Mouse (Mus musculus): ENCODE results near the gene Utp6.

Gene Utp6

DNA sequence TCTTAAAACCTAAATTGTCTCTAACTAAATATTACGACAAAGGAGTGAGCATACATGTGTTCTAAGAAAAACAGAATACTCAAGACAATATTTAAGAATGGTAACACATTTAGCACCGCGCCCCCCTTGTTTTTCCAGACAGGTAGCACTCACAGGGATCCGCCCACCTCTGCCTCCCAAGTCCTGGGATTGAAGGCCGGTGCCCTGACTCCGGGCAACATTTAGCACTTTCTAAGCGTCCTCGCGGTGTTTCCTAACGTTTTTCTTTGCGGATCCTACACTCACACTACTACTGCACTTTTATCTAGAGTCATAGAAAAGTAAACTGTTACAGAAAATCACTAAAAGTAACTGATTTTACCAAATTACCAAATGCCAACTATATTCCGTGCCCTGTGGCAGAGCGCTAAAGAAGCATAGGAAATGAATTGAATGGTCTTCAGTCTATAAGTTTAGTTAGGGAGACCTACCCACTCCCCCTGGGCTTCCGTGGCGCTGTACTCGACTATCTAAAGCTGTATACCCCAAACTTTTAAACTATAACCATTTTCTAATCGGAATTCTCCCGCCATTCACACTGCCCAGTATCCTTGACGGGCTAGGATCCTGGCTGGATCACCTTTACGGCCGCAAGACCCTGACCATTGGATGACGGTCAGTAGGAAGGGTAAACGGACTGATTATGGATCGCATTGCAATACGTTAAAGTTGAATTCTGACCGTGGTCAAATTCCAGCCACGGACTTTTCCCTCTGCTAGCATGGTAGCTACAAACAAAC is 655 bp downstream of the Utp6 start:
- in situ Hi-C loops (cut with MseI, MboI): no loop called here

DNA sequence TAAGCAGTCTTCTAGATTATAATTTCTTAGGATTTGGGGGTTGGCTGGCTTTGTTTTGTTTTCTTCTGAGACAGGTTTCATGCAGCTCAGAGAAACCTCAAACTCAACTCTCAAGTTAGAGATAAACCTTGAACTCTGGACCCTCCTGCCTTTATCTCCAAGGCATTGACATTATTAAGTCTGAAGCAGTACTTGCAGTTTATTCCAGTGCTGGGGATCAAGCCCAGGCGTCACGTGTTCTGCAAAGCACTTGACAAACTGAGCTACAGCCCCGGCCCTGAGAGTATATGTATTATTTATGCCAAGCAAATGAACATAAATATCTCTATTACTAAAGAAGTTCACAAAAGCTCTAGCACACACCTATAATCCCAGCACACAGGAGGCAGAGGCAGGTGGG is 14.9 kb downstream of the Utp6 start:
- in situ Hi-C loops (cut with MseI, MboI): no loop called here

DNA sequence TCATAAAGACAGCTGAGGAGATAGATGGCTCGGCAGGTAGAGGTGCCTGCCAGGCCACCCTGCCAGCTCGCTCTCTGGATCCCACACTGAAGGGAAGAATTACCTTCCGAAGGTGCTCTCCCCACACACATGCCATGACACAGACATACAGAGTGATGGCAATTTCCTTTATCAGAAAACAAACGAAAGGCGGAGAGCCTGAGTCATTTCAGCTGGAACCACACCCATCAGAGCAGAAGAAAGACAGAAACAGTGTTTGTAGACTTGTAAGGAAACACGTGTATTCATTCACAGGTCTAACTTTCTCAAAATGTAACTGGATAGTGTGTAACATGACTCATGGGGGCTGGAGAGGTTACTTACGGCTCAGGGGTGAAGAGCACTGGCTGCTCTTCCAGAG is 18.6 kb downstream of the Utp6 start:
- in situ Hi-C loops (cut with MseI, MboI): no loop called here

DNA sequence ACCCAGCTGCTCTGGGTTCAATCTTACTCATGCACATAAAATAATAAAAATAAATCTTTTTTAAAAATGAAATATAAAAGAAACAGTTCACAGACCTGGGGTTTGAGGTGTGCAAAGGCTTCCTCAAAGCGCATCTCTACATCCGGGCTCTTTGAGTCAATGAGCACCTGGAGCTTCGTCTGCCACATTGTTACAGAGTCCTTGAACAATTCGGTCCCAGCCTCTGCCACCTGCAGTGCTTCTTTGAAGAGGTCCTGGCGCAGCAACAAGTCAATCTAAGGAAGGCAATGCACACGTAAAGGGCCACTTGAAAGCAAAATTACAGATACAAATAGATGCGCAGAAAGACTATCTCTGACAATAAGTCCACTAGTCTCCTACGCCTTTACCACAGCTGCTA is 19.1 kb downstream of the Utp6 start:
- in situ Hi-C loops (cut with MseI, MboI): no loop called here

DNA sequence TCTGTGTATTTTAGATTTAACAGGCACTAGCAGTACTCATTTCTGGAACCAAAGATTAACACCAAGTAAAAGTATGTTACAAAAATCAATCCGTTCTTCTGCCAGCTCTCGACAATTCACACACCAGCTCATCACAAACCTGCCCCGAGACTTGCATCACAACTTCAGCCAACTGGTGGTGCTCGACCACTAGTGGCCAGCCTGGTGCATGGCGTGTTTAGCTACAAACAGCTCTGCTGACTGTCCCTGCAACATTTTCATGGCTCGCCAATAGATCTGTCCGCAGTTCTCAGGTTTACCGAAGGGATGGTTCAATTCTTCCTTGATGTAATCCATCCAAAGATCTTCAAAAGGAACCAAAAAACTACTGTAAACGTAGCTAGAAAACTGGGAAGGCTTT is 26.4 kb downstream of the Utp6 start:
- in situ Hi-C loops (cut with MseI, MboI): no loop called here

DNA sequence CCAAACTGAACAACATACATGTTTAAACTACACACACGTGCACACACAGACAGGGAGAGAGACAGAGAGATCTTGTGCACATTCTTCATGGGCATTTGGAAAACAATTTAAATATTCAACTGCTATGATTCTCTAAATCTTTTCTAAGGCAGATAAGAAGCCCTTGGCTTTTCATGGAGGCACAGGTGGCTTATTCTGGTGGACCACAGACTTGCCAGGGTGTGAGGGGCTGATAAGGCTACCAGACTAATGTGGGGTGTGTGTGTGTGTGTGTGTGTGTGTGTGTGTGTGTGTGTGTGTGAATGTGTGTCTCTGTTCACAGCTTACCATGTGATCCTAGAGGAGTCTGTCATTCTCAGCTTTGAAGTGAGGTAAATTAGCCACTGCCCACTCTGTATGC is 39.4 kb downstream of the Utp6 start:
- in situ Hi-C loops (cut with MseI, MboI): loop anchor here (5.0 kb wide), 3 partner anchors 215 to 295 kb away; no protein-coding TSS in a partner anchor

DNA sequence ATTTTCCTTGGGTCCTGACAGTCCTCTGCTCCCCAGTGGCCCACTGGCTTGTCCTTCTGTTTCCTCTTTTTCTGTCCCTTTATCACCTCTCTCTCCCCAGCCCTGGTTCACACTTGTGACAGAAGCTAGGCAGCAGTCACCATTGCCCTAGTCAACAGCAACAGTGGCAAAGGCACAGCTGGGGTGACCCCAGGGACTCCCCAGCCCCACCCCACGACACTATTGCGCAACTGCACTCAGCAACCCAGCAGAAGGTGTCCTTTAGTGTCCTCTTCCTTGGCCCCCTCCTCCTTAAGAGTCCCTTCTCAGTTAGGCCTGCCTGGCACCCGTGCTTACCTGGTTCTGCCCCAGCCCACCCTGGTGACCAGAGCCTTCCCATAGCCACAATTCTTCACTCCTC is 40.0 kb downstream of the Utp6 start:
- in situ Hi-C loops (cut with MseI, MboI): loop anchor here (5.0 kb wide), 3 partner anchors 215 to 295 kb away; no protein-coding TSS in a partner anchor

DNA sequence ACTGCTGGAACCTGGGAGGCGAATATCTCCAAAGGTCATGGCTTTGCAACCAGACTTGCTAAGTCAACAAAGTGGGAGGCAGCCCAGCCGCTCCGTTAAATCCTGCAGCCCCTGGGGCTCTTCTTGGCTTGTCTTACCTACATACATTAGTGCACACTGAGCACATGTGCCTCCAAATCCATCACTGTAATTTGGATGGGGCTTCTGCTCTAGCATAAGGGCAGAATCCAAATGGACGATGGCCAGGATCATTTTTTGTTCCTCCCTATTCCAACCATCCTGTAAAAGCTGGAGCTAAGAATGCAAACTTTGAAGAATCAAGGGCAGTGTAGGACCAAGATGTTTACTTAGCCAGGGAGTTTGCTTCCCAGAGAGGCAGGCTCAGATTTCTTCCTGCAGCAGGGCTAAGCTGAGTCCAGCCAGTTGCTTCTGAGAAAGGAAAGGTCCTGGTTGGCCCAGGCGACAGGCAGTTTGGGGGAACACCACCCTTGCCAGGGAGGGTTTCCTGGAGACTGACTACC is 41.6 kb downstream of the Utp6 start:
- in situ Hi-C loops (cut with MseI, MboI): loop anchor here (5.0 kb wide), 3 partner anchors 213 to 293 kb away; no protein-coding TSS in a partner anchor

DNA sequence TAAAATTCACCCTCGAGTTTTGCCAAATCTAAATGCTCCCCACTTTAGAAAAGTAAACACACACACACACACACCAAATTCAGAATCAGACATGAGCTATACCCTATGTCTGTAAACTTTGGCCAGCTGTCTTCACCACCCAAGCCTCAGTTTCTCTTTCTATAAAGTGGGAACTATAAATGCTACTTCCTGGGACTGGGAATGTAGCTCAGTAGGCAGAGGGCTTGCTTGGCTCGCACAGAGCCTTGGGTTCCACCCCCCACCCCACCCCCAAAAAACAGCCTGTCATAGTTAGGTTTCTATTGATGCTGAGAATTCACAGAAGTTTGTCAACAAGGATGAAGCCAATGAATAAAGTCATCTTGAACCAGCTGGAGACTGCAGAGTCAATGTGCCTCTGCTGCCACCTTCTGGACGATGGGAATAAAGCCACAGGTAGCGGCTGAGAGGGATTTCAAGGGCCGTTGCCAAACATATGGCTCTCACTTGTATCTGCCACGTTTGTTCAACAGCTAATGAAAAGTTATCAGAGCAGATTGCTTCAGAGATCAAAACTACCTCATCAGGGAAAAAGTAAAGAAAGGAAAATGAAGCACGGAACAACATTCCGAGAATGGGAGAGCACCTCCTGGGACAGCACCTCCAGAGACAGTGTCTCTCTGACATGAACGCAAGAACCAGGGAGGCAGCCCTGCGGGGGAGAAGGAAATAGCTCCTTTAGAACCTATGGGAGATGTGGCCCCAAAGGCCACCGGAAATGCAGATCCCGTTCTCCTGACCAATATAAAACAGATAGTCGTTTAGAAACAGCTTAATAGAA is 42.3 kb downstream of the Utp6 start:
- in situ Hi-C loops (cut with MseI, MboI): loop anchor here (5.0 kb wide), 3 partner anchors 213 to 293 kb away; no protein-coding TSS in a partner anchor

DNA sequence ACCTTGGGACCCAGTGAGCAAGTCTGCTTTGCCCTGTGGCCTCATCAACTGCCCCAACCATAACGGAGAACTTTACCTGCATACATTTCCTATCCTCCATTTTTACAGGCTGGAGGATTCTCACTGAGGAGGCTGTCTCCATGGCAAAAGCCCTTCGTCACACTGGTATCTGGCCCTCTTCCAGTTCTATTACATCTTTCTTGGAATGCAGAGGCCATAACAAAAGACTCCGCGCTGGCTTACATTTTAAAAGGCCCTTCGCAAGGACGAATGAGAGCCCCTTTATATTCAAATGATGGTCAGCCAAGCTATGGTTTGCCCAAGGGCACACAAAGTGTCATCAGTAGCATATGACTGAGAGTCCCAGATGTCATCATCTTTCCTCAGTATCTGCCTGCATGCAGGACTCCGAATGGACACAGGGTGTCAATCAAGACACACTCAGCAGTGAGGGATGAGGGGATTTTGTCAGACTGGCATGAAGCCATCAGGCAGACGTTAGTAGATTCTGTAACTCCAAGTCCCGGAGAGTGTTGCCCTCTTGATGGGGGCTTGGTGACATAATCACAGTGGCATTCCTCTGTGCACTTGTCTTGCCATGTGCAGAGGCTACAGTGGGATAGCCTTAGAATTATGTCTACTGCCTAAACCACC is 46.4 kb downstream of the Utp6 start:
- in situ Hi-C loops (cut with MseI, MboI): no loop called here

DNA sequence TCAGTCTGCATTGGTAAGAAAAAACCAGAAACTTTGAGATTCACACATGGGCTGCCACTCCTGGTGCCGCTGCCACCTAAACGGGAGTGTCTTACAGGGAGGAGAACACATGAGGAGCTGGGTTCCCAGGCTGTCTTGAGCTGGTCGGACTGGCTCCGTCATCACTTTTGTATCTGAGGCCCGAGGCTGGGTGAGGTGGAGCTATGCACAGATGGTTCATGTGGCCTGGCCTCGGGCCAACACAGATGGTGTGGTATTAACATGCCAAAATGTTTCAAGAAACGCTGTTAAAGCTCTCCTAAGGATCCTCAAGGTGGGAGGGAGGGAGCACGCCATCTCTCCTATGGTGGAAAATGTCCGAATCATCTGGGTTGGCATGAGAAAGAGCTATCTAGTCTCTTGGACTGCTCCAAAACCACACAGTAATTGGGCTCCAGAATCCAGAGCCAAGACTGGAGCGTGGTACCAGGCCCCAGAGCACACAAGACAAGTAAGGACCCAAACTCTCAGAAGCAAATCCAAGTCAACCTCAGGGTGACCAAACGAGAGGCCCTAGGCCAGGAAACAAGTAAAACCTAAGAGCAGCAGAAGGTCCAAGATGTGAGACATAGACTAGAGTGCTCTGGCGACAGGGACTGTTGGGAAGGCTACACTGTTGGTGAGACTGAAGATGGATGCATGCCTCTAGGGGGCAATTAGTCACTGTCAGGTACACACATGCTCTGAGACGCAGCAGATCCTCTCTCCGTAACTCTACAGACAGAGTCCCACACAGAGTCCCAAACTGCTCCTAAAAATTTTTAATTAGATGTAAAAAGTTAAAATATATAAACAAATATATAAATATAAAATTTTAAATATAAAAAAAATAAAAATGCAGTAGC is 53.3 kb downstream of the Utp6 start:
- in situ Hi-C loops (cut with MseI, MboI): no loop called here

DNA sequence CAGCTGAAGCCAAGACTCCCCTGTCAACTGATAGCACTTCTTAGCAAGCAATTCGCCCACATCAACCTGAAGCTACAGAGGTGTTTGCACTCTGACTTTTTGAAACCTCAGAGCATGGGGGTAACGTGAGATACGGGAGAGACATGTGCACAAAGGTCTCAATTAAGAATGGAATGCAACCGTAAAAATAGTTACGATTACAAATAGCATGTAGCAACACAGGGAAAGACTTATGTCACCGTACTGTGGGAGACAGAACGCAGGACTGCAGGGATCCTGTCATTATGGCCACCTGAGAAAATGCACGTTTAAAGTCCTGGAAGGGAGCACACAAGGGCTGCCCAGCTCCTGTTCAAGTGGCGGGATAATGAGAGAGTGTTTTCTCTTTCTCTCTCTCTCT is 55.3 kb downstream of the Utp6 start:
- in situ Hi-C loops (cut with MseI, MboI): no loop called here

DNA sequence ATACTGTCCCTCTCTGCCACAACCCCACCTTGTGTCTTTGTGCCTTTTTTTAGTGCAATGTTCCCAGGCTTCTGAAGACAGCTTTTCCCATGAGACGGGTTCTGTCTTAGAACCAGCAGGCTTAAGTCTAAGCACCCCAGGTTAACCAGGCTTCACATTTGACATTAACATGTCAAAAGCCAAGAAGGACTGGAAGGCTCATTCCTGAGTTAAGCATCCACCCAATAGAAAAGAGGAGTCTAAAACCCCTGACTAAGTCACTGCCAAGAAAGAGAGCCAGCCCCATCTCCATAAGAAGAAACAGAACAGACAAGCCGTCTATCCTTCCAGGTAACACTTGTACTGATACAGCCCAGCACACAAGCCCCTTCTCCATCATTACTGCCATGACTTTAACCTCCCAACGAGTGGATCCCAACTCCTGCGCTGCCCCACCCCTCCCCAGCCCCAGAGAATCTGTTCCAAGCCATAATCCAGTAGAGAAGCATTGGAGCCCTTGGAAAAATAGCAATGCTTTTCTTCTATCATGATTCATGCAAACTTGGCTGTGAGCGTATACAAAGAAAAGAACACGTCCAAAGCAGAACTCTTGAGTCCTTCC is 59.2 kb downstream of the Utp6 start:
- in situ Hi-C loops (cut with MseI, MboI): no loop called here

DNA sequence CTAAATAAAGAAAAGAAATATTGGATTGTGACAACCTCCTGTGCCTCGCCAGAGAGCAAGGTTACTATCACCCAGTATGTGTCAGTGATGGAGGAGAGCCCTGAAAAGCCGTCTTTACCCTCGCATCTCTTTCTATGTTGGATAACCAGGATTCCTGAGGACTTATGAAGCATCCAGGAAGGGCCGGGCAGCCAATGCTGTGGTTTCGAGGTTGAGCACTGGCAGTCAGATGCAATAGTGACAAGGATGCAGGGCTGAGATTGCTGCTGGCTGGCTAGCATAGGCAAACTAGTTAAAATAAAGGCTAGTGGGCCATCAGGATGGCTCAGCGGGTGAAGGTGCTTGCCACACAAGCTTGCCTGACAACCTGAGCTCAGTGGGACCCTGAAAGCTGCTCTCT is 61.0 kb downstream of the Utp6 start:
- in situ Hi-C loops (cut with MseI, MboI): no loop called here

DNA sequence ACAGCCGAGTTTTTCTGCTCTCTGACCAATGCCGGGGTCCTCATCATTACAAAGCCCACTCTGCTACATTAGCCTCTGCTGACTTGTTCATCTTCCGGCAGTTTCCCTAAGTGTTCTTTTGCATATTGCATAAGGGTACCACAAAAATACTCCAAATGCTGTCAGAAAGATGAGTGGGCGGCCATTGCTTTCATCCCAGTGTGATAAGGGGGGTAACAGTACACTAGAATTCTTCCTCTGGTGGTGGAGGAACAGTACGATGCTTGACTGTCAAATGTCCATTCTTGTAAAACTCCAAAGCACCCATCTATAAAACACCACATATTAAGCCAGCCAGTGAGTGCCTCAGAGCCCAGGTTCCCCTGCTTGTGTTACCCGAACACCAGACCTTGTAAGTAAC is 69.9 kb downstream of the Utp6 start:
- in situ Hi-C loops (cut with MseI, MboI): no loop called here

DNA sequence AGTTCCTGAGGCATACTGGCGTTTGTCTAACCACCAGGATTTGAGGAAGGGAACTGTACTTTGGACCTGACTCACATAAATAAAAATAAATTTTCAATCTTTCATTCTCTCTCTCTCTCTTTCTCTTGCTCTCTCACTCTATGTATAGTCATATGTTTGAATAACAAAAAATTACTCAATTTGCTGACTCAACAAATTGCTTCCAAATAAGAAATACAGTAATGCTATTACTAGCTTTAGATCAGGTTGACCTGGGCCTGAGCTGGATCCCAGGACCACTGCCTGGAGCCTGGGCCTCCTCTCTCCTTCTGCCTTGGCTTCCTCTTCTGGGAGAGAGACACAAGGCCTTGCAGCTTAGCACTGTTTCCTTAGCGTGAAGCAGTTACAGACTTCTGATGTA is 71.4 kb downstream of the Utp6 start:
- in situ Hi-C loops (cut with MseI, MboI): no loop called here

DNA sequence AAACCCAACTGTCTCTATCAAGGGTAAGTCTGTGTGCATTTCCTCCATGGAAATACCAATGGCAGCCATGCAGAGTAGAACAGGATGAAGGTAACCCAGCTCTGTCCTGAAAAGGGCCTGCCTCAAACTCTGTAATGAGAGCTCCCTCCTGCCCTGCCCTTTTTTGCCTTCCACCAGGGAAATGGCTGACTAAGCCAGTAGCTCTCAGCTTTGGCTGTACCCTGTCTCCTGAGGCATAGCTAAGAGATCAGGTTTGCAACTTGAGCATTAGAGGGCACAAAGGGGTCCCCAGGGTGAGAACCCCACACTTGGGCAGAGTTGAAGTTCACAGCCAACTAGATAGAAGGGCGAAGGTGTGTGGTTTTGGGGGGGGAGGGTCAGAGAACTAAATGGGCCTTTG is 75.2 kb downstream of the Utp6 start:
- in situ Hi-C loops (cut with MseI, MboI): no loop called here

DNA sequence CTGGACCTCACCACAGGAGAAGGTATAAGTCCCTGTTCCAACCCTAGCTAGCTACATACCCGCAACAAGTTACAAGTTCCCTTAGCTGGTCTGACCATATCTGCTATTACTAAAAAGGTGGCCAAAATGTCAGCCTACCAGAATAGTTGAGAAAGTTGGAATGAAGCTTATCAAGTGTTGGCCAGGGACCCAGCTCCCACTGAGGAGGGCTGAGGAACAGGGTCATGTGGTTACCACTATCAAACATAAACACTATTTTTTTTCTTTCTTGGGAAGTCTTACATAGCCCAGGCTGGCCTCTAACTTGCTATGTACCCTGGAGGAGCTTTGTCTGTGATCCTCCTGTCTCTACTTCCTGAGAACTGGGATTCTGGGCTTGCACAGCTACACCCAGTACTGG is 75.8 kb downstream of the Utp6 start:
- in situ Hi-C loops (cut with MseI, MboI): no loop called here

DNA sequence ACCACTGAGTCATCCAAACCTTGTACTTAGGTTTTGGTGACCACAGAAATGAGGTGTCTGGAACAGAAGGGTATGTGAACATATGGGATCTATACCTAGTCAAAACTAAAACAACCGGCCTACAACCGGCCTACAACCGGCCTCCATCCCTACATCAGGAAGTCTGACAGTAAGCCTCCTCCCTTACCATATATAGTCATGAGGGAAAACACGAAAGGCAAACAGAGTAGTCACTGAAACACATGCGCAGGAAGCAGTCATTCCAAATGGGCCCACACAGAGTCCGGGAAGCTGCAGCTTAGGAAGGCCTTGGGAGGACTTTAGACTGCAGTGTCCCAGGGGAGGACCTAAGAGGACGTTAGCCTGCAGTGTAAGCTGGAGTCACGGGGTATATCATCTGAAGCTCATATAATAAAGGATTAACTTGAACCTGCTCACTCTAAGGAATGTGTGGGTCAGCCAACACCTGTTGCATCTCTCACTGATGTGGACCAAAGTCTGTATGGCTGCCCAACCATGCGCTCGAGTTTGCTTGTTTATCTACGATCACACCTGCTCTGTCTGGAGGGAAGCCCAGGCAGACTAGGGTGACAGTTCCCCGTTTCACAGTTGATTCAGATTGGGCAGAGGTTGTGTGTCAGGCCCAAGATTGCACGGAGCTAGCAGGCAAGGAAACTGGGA is 76.3 kb downstream of the Utp6 start:
- in situ Hi-C loops (cut with MseI, MboI): no loop called here

DNA sequence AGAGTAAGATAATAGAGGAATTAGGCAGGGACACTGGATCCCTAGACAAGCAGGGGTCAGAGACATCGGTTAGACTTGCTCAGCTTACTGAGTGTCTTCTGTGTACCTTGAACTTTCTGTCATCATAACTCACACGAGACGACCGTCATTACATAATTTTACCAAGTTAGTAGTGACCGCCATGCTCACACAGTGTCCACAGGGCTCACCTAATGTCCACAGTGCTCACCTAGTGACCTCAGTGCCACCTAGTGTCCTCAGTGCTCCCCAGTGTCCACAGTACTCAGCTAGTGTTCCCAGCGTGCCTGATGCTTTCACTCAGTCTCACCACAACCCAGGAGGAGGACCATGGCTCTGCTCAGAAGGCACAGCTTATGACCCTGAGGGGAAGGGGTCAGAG is 77.4 kb downstream of the Utp6 start:
- in situ Hi-C loops (cut with MseI, MboI): no loop called here

Measured in mouse trophoblast stem cell (cell line).